Mouse (Mus musculus) embryonic facial prominence, embryonic 11.5 days (tissue): ENCODE data around the gene Qtrt2. TPM values are rescaled to one million over a fixed set of nuclear protein-coding genes. Genes with fewer than 3 reads are reported as not detected.

ENCODE experiments used
- ATAC-seq: fragments of 200-750 bp; cut with Nextera tagmentation; replicated peaks from 2 replicates; pipeline ENCODE4 v1.8.0; 2017; ENCODE audit warnings: low read depth; ENCODE audit not compliant: insufficient number of reproducible peaks, low FRiP score, low TSS enrichment
- DNase-seq: peaks from one replicate; pipeline ENCODE4 v3.0.0-alpha.2; 2015; ENCODE audit warnings: low spot score
- H3K27ac ChIP-seq: fragments of 300-500 bp; sonication (generic); replicated peaks from 2 replicates; pipeline ENCODE4 v1.5.1; 2014; ENCODE audit warnings: mild to moderate bottlenecking, low read depth, low read length, control low read depth
- H3K27me3 ChIP-seq: fragments of 300-500 bp; sonication (generic); 2 replicates; pipeline ENCODE4 v1.6.1; 2014; ENCODE audit warnings: mild to moderate bottlenecking, low read length, moderate library complexity, mixed read lengths; ENCODE audit not compliant: control insufficient read depth, insufficient read depth
- H3K36me3 ChIP-seq: fragments of 300-500 bp; sonication (generic); replicated peaks from 2 replicates; pipeline ENCODE4 v1.6.1; 2014; ENCODE audit warnings: low read depth, mild to moderate bottlenecking, low read length, moderate library complexity, mixed read lengths; ENCODE audit not compliant: control insufficient read depth, insufficient read depth
- H3K4me1 ChIP-seq: fragments of 300-500 bp; sonication (generic); 2 replicates; pipeline ENCODE4 v1.6.1; 2014; ENCODE audit warnings: low read length, mixed read lengths; ENCODE audit not compliant: control insufficient read depth, insufficient read depth
- H3K4me2 ChIP-seq: fragments of 300-500 bp; sonication (generic); 2 replicates; pipeline ENCODE4 v1.6.1; 2014; ENCODE audit warnings: low read depth, mild to moderate bottlenecking, control low read depth, low read length, moderate library complexity
- H3K4me3 ChIP-seq: fragments of 300-500 bp; sonication (generic); 2 replicates; pipeline ENCODE4 v1.5.1; 2014; ENCODE audit warnings: low read depth, low read length, control low read depth
- H3K9ac ChIP-seq: fragments of 300-500 bp; sonication (generic); replicated peaks from 2 replicates; pipeline ENCODE4 v1.6.1; 2014; ENCODE audit warnings: mild to moderate bottlenecking, control low read depth, low read length
- H3K9me3 ChIP-seq: fragments of 300-500 bp; sonication (generic); replicated peaks from 2 replicates; pipeline ENCODE4 v1.6.1; 2016; ENCODE audit warnings: mild to moderate bottlenecking, low read length, inconsistent platforms, mixed read lengths; ENCODE audit not compliant: control insufficient read depth
- WGBS: fragments of 180-500 bp; shearing (Covaris S2); extraction: QIAGEN DNeasy Blood & Tissue Kit; methylation state at CpG from one replicate; pipeline ENCODE4 v1.1.7; 2014; 5-methylcytosine and 5-hydroxymethylcytosine counted together
- polyA plus RNA-seq: library from polyadenylated mRNA; unstranded; fragments of >200 nt; fragmentation: Nextera tagmentation; extraction: Ambion mirVana; gene quantifications from 2 replicates; pipeline ENCODE4 v1.2.1, GENCODE M21; 2014

Qtrt2 gene
- polyA plus RNA-seq, 1 experiment from 2014 or later, result 54.4 TPM

DNA sequence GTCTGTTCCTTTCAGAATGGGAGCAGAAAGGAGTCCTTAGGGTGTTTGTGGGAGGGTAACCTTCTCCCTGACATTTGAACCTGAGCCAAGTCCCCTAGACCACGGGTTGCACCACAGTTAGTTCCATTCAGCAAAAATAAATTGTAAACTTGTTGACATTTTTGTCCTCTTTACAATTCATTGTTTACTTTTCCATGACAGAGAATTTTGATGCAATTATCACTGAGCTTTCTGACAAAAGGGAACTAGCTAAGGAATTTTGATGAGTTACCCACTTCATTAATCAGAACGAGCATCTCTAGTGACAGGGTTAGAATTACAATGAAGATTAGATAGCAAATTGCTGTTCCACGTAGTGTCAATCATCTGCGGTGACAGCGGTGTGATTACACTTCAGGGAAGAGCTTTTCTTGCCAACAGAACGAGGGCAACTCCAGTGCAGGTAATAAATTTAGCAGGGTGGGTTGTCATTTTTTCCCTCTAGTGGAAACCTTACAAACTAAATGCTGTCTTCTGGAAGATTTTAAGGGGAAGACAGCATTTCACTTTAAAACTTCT lies 1.5 kb downstream of the Qtrt2 start:
- H3K27ac ChIP-seq, result no peak overlapping the region
- 69% methylated on average over 6 of the region's 6 CpGs for WGBS
- H3K4me1 ChIP-seq, result no peaks in the 10 kb centered on the region
- no peak overlapping the region for H3K4me3 ChIP-seq
- no peak overlapping the region for H3K9ac ChIP-seq
- no peak overlapping the region for H3K4me2 ChIP-seq
- no peaks in the 10 kb centered on the region for H3K27me3 ChIP-seq
- no peaks in the 10 kb centered on the region for H3K36me3 ChIP-seq
- H3K9me3 ChIP-seq, result no peaks in the 10 kb centered on the region
- ATAC-seq (no peak), DNase-seq (no peak)

DNA sequence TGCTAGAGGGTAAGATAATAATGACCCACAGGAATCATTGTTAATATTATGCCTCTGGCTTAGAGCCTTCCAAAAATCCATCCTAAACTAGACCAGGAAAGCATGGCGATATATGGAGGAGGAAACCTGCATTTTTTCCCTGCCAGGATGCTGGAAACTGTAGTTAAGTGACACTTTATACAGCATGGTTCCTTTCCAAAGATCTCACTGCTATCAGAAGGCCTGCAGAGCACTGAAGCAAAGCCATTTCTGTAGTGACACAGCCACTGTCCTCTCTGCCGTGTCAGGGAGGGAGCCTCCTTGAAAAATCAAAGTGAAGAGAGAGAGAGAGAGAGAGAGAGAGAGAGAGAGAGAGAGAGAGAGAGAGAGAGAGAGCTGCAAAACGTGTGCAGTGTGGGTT lies 4.0 kb downstream of the Qtrt2 start:
- H3K36me3 ChIP-seq, result no peaks in the 10 kb centered on the region; the same call in 1 of the 2 replicates
- 62% methylated on average over 3 of the region's 3 CpGs for WGBS
- no peak overlapping the region for H3K4me2 ChIP-seq
- H3K27ac ChIP-seq, result no peak overlapping the region
- H3K9ac ChIP-seq, result no peak overlapping the region
- no peak overlapping the region for H3K4me3 ChIP-seq
- no peaks in the 10 kb centered on the region for H3K4me1 ChIP-seq
- H3K27me3 ChIP-seq, result no peaks in the 10 kb centered on the region
- no peak for DNase-seq
- no peak for ATAC-seq
- H3K9me3 ChIP-seq, result no peaks in the 10 kb centered on the region

DNA sequence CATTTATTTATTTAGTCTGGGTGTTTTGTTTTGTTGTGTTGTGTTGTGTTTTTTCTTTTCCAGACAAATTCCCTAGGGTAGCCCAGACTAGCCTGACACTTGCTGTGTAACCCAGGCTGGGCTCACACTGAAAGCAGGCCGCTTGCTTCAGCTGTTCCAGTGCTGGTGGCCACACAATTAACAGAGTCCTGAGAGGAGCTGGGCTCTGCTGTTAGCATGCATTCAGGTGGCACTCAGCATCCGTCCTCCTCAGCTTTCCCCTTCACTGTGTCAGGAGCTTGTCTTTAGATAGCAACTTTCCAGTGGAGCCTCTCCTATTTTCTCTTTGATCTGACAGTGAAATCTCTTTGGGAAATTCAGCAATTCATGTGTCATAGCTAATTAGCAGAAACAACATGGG lies 4.6 kb downstream of the Qtrt2 start:
- no peak overlapping the region for H3K27ac ChIP-seq
- H3K4me2 ChIP-seq, result no peak overlapping the region
- WGBS, result 44% methylated on average over 2 of the region's 2 CpGs
- no peak overlapping the region for H3K4me3 ChIP-seq
- no peak overlapping the region for H3K9ac ChIP-seq
- ATAC-seq, result no peak
- H3K4me1 ChIP-seq, result no peaks in the 10 kb centered on the region
- no peak for DNase-seq
- no peaks in the 10 kb centered on the region; the same call in 1 of the 2 replicates for H3K36me3 ChIP-seq
- no peaks in the 10 kb centered on the region for H3K27me3 ChIP-seq
- no peaks in the 10 kb centered on the region for H3K9me3 ChIP-seq

DNA sequence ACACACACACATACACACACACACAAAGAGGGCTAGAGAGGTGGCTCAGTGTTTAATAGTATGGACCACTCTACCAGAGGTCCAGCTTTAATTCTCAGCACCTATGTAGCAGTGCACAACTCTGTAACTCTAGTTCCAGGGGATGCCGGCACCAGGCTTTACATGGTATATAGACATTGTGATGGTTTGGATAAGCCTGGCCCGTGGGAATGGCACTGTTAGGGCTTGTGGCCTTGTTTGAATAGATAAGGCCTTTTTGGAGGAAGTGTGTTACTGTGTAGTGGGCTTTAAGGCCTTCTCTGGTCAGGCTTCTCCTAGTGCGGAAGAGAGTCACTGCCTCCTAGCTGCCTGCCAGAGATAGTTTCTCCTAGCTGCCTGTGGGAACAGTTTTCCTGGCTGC lies 7.7 kb downstream of the Qtrt2 start:
- no peaks in the 10 kb centered on the region for H3K9me3 ChIP-seq
- no peaks in the 10 kb centered on the region for H3K4me1 ChIP-seq
- no peaks in the 10 kb centered on the region; the same call in 1 of the 2 replicates for H3K36me3 ChIP-seq
- H3K4me3 ChIP-seq, result no peak overlapping the region
- no peak overlapping the region for H3K4me2 ChIP-seq
- no peaks in the 10 kb centered on the region for H3K27me3 ChIP-seq
- H3K27ac ChIP-seq, result no peak overlapping the region
- 84% methylated on average over 3 of the region's 3 CpGs for WGBS
- no peak for DNase-seq
- no peak overlapping the region for H3K9ac ChIP-seq
- ATAC-seq, result no peak

DNA sequence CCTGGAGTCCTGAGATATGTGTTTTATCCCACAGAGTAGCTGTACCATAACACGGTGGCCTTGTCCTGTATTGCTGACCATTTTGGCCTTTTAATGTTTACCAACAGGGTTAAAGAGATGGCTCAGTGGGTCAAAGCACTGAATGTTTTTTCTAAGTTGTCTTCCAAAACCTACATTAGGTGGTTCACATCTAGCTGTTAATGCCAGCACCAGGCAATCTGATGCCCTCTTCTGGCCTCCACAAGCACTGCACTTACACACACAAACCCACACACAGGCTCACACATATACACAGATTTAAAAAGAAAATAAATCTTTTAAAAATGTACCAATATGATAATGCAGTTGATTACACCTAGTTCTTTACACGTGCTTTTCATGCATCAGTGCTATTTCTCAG lies 17.7 kb downstream of the Qtrt2 start:
- Histone ChIP-seq H3K4me3 (no peak overlapping the region), H3K27me3 (no peaks in the 10 kb centered on the region), H3K27ac (no peak overlapping the region), H3K4me2 (no peak overlapping the region), H3K9ac (no peak overlapping the region), H3K36me3 (no peaks in the 10 kb centered on the region), H3K4me1 (no peaks in the 10 kb centered on the region), H3K9me3 (no peaks in the 10 kb centered on the region)
- ATAC-seq, result no peak
- 86% methylated on average over 2 of the region's 2 CpGs for WGBS
- DNase-seq, result no peak

DNA sequence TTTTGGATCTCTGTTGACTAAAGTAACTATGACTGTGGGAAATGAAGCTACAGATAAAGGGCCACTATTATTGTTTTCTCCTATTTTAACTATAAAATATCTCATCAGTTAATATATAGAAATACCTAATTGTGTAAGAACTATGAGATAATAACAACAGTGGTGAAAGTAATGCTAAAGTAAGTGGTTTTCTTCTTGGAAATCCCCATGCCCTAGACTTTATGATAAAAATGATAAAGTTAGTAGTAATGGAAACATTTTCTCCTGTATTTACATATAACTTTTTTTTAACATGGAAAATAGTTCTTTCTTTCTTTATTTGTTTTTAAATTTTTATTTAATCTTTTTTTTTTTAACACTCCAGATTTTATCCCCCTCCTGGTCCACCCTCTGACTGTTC lies 26.0 kb downstream of the Qtrt2 start:
- H3K4me1 ChIP-seq, result no peaks in the 10 kb centered on the region
- ATAC-seq, result no peak
- DNase-seq, result no peak
- no peaks in the 10 kb centered on the region for H3K27me3 ChIP-seq
- no peaks in the 10 kb centered on the region for H3K9me3 ChIP-seq
- no peak overlapping the region for H3K27ac ChIP-seq
- H3K36me3 ChIP-seq, result no peaks in the 10 kb centered on the region
- no peak overlapping the region for H3K9ac ChIP-seq
- no peak overlapping the region for H3K4me3 ChIP-seq
- H3K4me2 ChIP-seq, result no peak overlapping the region

DNA sequence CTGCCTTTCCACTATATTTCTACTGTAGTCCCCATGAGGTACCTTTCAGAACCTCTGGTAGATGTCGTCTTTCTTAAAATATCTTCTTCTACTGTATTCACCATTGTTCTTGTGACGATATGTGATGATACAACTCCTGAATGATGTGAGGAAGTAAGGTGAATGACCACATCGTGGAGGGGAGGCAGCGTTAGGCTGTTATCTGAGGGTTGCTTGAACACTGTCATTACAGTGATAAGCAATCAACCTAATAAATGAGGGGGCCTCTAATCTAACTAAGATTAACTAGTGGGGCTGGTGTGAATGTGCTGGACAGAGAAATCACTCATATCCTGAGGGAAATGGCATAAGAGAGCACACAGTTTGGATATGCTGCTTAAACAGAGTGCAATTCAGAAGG lies 26.5 kb downstream of the Qtrt2 start:
- H3K9me3 ChIP-seq, result no peaks in the 10 kb centered on the region
- H3K9ac ChIP-seq, result no peak overlapping the region
- DNase-seq (no peak), ATAC-seq (no peak)
- H3K27ac ChIP-seq, result no peak overlapping the region
- H3K4me1 ChIP-seq, result no peaks in the 10 kb centered on the region
- no peak overlapping the region for H3K4me3 ChIP-seq
- WGBS, result 89% methylated on average over 4 of the region's 4 CpGs
- no peaks in the 10 kb centered on the region for H3K27me3 ChIP-seq
- H3K4me2 ChIP-seq, result no peak overlapping the region
- H3K36me3 ChIP-seq, result no peaks in the 10 kb centered on the region

DNA sequence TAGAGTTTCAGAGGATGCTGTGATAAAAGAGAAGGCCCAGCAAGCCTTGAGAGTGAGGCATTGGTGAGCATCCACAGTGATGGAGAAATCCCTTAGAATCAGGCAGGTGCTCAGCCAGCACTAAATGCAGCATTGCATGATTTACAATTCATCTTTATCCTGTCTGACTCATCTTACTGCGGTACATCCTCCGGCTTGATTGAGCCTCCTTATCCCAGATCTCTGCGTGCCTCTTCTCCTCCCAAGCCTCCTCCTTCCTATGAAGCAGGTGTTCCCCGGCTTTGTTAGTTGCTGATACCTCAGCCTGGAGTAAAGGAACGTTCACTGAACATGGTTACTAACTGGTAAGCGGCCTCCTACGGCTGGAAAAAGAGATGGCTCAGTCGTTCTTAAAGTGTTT lies 32.1 kb downstream of the Qtrt2 start:
- Histone ChIP-seq H3K9me3 (no peaks in the 10 kb centered on the region), H3K4me3 (no peak overlapping the region), H3K27me3 (no peaks in the 10 kb centered on the region), H3K4me1 (no peaks in the 10 kb centered on the region), H3K27ac (no peak overlapping the region), H3K36me3 (no peaks in the 10 kb centered on the region), H3K9ac (no peak overlapping the region), H3K4me2 (no peak overlapping the region)
- 92% methylated on average over 8 of the region's 8 CpGs for WGBS
- no peak for ATAC-seq
- no peak for DNase-seq
